Mouse (Mus musculus) hindbrain, embryonic 15.5 days (tissue): Measurements from ENCODE around the gene Phxr2. TPM values are rescaled to one million over a fixed set of nuclear protein-coding genes. Genes with fewer than 3 reads are reported as not detected.
"Not testable (repeated sequence)": the region's sequence is repeated elsewhere in the genome, so short reads cannot be mapped to it uniquely, and the experiment has no call there.

Experiments used
- ATAC-seq: fragments of 200-750 bp; cut with Nextera tagmentation; 2 replicates; pipeline ENCODE4 v1.8.0; 2017; ENCODE audit warnings: low read depth, moderate number of reproducible peaks, moderate TSS enrichment; ENCODE audit not compliant: low FRiP score
- H3K27ac ChIP-seq: fragments of 300-500 bp; sonication (generic); replicated peaks from 2 replicates; pipeline ENCODE4 v1.5.1; 2015; ENCODE audit warnings: mild to moderate bottlenecking, inconsistent platforms
- H3K27me3 ChIP-seq: fragments of 300-500 bp; sonication (generic); 2 replicates; pipeline ENCODE4 v1.6.1; 2015; ENCODE audit warnings: control low read depth, inconsistent platforms
- H3K36me3 ChIP-seq: fragments of 300-500 bp; sonication (generic); 2 replicates; pipeline ENCODE4 v1.6.1; 2015; ENCODE audit warnings: control low read depth, inconsistent platforms
- H3K4me1 ChIP-seq: fragments of 300-500 bp; sonication (generic); replicated peaks from 2 replicates; pipeline ENCODE4 v1.6.1; 2015; ENCODE audit warnings: control low read depth, inconsistent platforms
- H3K4me2 ChIP-seq: fragments of 300-500 bp; sonication (generic); 2 replicates; pipeline ENCODE4 v1.6.1; 2015; ENCODE audit warnings: moderate library complexity, mild to moderate bottlenecking, inconsistent platforms
- H3K4me3 ChIP-seq: fragments of 300-500 bp; sonication (generic); 2 replicates; pipeline ENCODE4 v1.5.1; 2015; ENCODE audit warnings: mild to moderate bottlenecking, inconsistent platforms
- H3K9ac ChIP-seq: fragments of 300-500 bp; sonication (generic); 2 replicates; pipeline ENCODE4 v1.6.1; 2015; ENCODE audit warnings: inconsistent platforms
- H3K9me3 ChIP-seq: fragments of 300-500 bp; sonication (generic); 2 replicates; pipeline ENCODE4 v1.6.1; 2016; ENCODE audit warnings: control low read depth, inconsistent platforms
- WGBS: fragments of 180-500 bp; shearing (Covaris S2); methylation state at CpG from one replicate; pipeline ENCODE4 v1.1.7; 2015; 5-methylcytosine and 5-hydroxymethylcytosine counted together
- polyA plus RNA-seq: library from polyadenylated mRNA; unstranded; fragments of >200 nt; fragmentation: Nextera tagmentation; extraction: Ambion mirVana; gene quantifications from 2 replicates; pipeline ENCODE4 v1.2.1, GENCODE M21; 2015

Phxr2 gene
- polyA plus RNA-seq, 1 experiment from 2014 or later, result not detected

DNA sequence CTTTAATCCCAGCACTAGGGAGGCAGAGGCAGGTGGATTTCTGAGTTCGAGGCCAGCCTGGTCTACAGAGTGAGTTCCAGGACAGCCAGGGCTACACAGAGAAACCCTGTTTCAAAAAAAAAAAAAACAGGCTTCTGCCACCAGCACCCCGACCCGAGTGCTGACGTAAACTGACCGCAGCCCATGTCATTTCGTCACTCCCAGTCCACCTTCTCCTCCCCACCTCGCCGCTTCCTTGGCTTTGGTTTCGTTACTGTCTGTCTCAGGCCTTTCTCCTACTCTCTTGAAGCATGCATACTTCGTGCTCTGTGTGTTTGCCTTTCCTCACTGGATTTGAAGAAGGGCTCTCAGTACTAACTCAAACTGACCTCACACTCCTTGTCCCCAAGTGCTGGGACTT lies 31.6 kb upstream of the Phxr2 start:
- not testable (repeated sequence) for H3K27ac ChIP-seq, H3K9ac ChIP-seq, H3K4me1 ChIP-seq, H3K4me2 ChIP-seq, H3K27me3 ChIP-seq, H3K36me3 ChIP-seq, H3K4me3 ChIP-seq, H3K9me3 ChIP-seq, ATAC-seq
- WGBS, result 93% methylated on average over 10 of the region's 10 CpGs

GRCm38 (mm10) chr10:99156808-99157207 lies 30.7 kb upstream of the Phxr2 start:
- Histone ChIP-seq H3K9ac (no peak overlapping the region), H3K36me3 (0 out of 2 replicates have a peak, but pooled peaks cover 3% of the 10 kb centered on the region), H3K9me3 (no peaks in the 10 kb centered on the region), H3K27me3 (no peaks in the 10 kb centered on the region), H3K4me1 (no peaks in the 10 kb centered on the region), H3K27ac (no peak overlapping the region), H3K4me3 (no peak overlapping the region), H3K4me2 (no peak overlapping the region)
- no peak for ATAC-seq
- WGBS, result 96% methylated on average over 5 of the region's 5 CpGs

DNA sequence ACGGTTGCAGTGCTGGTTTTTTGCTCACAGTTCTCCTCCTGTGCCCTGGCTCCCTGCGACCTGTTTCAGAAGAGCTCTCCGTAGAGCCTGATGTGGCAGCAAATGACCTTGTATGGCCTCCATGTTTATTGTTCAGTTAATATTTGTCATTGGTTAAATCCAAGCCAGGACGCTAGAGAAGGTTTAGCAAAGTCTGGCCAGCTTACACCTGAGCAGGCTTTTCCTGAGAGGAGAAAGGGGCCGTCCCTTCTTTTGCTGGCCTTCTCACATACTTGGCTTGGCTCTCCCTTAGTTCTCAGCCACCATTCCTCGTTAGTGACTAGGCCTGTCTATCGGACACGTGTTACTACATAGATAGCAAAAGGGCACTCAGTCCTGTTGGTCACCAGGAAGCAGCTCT lies 28.5 kb upstream of the Phxr2 start:
- WGBS, result 91% methylated on average over 8 of the region's 8 CpGs
- no peak overlapping the region for H3K27ac ChIP-seq
- ATAC-seq, result no peak

DNA sequence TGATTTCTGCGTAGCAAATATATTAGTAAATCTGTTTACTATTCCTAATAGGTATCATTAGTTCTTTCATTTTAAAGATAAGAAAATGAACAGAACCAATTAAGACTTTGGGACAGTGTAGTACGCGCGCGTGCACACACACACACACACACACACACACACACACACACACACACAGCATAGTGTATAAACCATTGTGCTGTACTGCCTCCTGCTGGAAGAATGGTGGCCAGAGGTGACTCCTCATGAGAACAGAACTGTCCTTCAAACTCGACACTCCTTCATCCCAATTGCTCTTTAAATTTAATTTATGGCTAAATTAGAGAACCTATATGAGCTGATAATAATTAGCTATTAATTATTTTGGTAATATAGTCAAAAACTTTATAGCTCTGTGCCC lies 25.9 kb upstream of the Phxr2 start:
- Histone ChIP-seq H3K4me2 (no peak overlapping the region), H3K27me3 (no peaks in the 10 kb centered on the region), H3K9ac (no peak overlapping the region), H3K4me1 (no peaks in the 10 kb centered on the region), H3K4me3 (no peak overlapping the region), H3K9me3 (no peaks in the 10 kb centered on the region), H3K36me3 (0 out of 2 replicates have a peak, but pooled peaks cover 3% of the 10 kb centered on the region), H3K27ac (no peak overlapping the region)
- WGBS, result 91% methylated on average over 6 of the region's 6 CpGs
- no peak for ATAC-seq

More for the DNA sequence above, 28.5 kb upstream of the Phxr2 start:
- Histone ChIP-seq H3K4me3 (no peak overlapping the region), H3K36me3 (0 out of 2 replicates have a peak, but pooled peaks cover 3% of the 10 kb centered on the region), H3K9me3 (no peaks in the 10 kb centered on the region), H3K27me3 (no peaks in the 10 kb centered on the region), H3K4me1 (no peaks in the 10 kb centered on the region), H3K9ac (no peak overlapping the region), H3K4me2 (no peak overlapping the region)

- Histone ChIP-seq H3K27me3 (no peaks in the 10 kb centered on the region), H3K36me3 (0 out of 2 replicates have a peak, but pooled peaks cover 3% of the 10 kb centered on the region), H3K9ac (no peak overlapping the region), H3K9me3 (no peaks in the 10 kb centered on the region), H3K4me2 (no peak overlapping the region), H3K4me1 (no peaks in the 10 kb centered on the region), H3K27ac (no peak overlapping the region), H3K4me3 (no peak overlapping the region)
- 93% methylated on average over 1 of the region's 1 CpGs for WGBS
- no peak for ATAC-seq
Measured at GRCm38 (mm10) chr10:99151580-99151979, 25.5 kb upstream of the Phxr2 start.

GRCm38 (mm10) chr10:99150016-99150415 lies 23.9 kb upstream of the Phxr2 start:
- H3K27me3 ChIP-seq, result no peaks in the 10 kb centered on the region
- no peaks in the 10 kb centered on the region for H3K4me1 ChIP-seq
- no peaks in the 10 kb centered on the region for H3K36me3 ChIP-seq
- no peak overlapping the region for H3K4me2 ChIP-seq
- no peak overlapping the region for H3K27ac ChIP-seq
- WGBS, result 96% methylated on average over 6 of the region's 6 CpGs
- no peak for ATAC-seq
- H3K4me3 ChIP-seq, result no peak overlapping the region
- H3K9ac ChIP-seq, result no peak overlapping the region
- no peaks in the 10 kb centered on the region for H3K9me3 ChIP-seq

- no peak overlapping the region for H3K4me3 ChIP-seq
- no peak for ATAC-seq
- no peak overlapping the region for H3K27ac ChIP-seq
- no peak overlapping the region for H3K4me2 ChIP-seq
- H3K9ac ChIP-seq, result no peak overlapping the region
- WGBS, result 94% methylated on average over 8 of the region's 8 CpGs
- no peaks in the 10 kb centered on the region for H3K27me3 ChIP-seq
- no peaks in the 10 kb centered on the region for H3K9me3 ChIP-seq
- no peaks in the 10 kb centered on the region for H3K4me1 ChIP-seq
- no peaks in the 10 kb centered on the region for H3K36me3 ChIP-seq
Measured at GRCm38 (mm10) chr10:99146596-99146995, 20.5 kb upstream of the Phxr2 start.

DNA sequence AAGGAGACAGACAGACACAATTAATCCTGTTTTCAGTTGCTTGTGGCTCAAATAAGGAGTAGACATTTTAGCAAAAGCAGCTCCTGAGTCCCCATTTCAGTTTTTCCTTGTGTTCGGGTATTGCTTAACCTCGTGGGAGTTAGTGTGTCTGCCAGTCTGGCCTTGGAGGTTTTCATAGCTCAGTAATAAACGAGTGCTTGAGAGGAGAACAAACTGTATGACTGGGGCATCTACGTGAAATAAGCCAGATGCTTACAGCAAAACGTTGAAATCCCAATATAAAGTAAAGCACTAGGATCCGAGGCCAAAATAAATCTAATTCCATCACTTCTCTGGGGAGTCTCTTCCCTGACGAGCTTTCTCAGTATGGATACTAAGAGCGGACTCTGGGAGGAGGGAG lies 19.5 kb upstream of the Phxr2 start:
- H3K4me1 ChIP-seq, result no peaks in the 10 kb centered on the region
- no peaks in the 10 kb centered on the region for H3K36me3 ChIP-seq
- no peak overlapping the region for H3K9ac ChIP-seq
- no peaks in the 10 kb centered on the region for H3K9me3 ChIP-seq
- no peaks in the 10 kb centered on the region for H3K27me3 ChIP-seq
- ATAC-seq, result no peak
- H3K4me2 ChIP-seq, result no peak overlapping the region
- H3K4me3 ChIP-seq, result no peak overlapping the region
- no peak overlapping the region for H3K27ac ChIP-seq
- 80% methylated on average over 8 of the region's 8 CpGs for WGBS

GRCm38 (mm10) chr10:99136337-99136736 lies 10.2 kb upstream of the Phxr2 start:
- no peak overlapping the region for H3K4me2 ChIP-seq
- 59% methylated on average over 5 of the region's 5 CpGs for WGBS
- no peak for ATAC-seq

DNA sequence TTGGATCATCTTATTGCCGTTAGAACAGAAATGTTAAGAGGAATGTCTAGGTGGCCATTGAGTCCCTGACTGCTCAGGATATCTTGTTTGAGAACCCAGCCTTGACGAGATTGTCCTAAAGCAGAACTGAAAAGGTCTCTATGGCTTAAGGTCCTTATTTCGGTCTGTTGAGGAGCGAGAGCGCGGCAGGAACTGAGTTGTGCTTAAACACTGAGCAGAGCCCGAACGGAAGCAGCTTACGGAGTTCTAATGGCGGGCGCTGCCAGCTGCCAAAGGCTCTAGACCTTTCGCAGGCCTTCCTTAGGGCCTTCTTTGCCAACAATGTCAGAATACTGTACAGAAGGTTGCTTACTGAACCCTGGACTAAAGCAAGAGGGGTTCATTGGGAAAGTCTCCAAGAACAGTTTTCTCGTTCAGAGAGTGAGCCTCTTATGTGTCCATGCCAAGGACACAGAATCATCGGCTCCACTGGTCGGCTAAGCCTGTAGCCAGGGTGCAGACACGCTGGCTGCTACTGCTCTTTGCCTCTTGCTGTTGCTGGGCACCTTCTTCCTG lies 7.3 kb upstream of the Phxr2 start:
- H3K9me3 ChIP-seq, result no peaks in the 10 kb centered on the region
- peaks cover 11% of the 10 kb centered on the region; the same call in 1 of the 2 replicates for H3K4me1 ChIP-seq
- H3K4me3 ChIP-seq, result no peak overlapping the region
- H3K4me2 ChIP-seq, result no peak overlapping the region
- ATAC-seq, result no peak
- no peaks in the 10 kb centered on the region; the same call in 1 of the 2 replicates for H3K36me3 ChIP-seq
- H3K9ac ChIP-seq, result no peak overlapping the region
- H3K27me3 ChIP-seq, result no peaks in the 10 kb centered on the region
- H3K27ac ChIP-seq, result no peak overlapping the region
- WGBS, result 91% methylated on average over 16 of the region's 16 CpGs

More at GRCm38 (mm10) chr10:99136337-99136736, 10.2 kb upstream of the Phxr2 start:
- H3K9ac ChIP-seq, result no peak overlapping the region
- no peak overlapping the region for H3K27ac ChIP-seq
- no peaks in the 10 kb centered on the region for H3K27me3 ChIP-seq
- peaks cover 4% of the 10 kb centered on the region; the same call in 1 of the 2 replicates for H3K36me3 ChIP-seq
- peaks cover 4% of the 10 kb centered on the region; the same call in 1 of the 2 replicates for H3K4me1 ChIP-seq
- H3K9me3 ChIP-seq, result no peaks in the 10 kb centered on the region
- H3K4me3 ChIP-seq, result no peak overlapping the region

GRCm38 (mm10) chr10:99132595-99133272 lies 6.6 kb upstream of the Phxr2 start:
- Histone ChIP-seq H3K9ac (no peak overlapping the region), H3K4me3 (no peak overlapping the region), H3K4me1 (peaks cover 11% of the 10 kb centered on the region; the same call in 1 of the 2 replicates), H3K4me2 (no peak overlapping the region), H3K27ac (no peak overlapping the region), H3K36me3 (no peaks in the 10 kb centered on the region), H3K27me3 (no peaks in the 10 kb centered on the region), H3K9me3 (no peaks in the 10 kb centered on the region)
- no peak for ATAC-seq
- 92% methylated on average over 11 of the region's 11 CpGs for WGBS

DNA sequence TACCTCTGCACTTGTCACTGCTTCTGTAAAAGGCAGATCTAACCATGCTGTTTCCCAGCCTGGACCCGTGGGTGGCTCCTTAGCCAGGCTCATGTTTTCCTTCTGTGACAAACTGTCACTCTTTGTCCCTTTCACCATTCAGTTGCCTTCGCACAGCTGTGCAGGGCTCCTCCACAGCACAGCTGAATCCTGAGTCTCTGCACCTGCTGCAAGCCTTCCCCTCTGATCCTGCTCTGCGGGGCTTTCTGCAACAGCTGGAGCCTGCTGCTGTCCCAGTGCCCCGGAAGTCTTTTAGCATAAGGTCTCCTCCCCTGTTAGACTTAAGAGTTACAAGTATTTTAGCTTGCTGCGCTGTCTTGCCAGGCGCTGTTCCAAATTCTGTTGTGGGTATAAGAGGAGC lies 6.1 kb upstream of the Phxr2 start:
- no peak overlapping the region for H3K27ac ChIP-seq
- 61% methylated on average over 6 of the region's 6 CpGs for WGBS
- no peaks in the 10 kb centered on the region for H3K9me3 ChIP-seq
- H3K9ac ChIP-seq, result no peak overlapping the region
- peaks cover 11% of the 10 kb centered on the region; the same call in 1 of the 2 replicates for H3K4me1 ChIP-seq
- H3K36me3 ChIP-seq, result no peaks in the 10 kb centered on the region
- no peak overlapping the region for H3K4me2 ChIP-seq
- ATAC-seq, result 0 out of 2 replicates have a peak, but pooled peaks have one; percentile 40
- no peak overlapping the region for H3K4me3 ChIP-seq
- no peaks in the 10 kb centered on the region for H3K27me3 ChIP-seq
